Mouse (Mus musculus): ENCODE measurements around the gene Rbbp9. TPM values are rescaled to one million over a fixed set of nuclear protein-coding genes. Genes with fewer than 3 reads are reported as not detected.
"Not testable (repeated sequence)": the region's sequence is repeated elsewhere in the genome, so short reads cannot be mapped to it uniquely, and the experiment has no call there.

The Rbbp9 gene
- 2.9 and 3.1 TPM in 2 replicates for polyA plus RNA-seq (2012; rRNA removed)

- peaks cover 3% of the 10 kb centered on the region for H3K4me1 ChIP-seq (ENCODE audit: control insufficient read depth, insufficient read depth, low read length)
- TF ChIP-seq CTCF (IDR thresholded peaks at IDR 0.05; ENCODE audit: control insufficient read depth, insufficient read depth, insufficient replicate concordance, low read depth, low read length) (no peak), POLR2A (IDR thresholded peaks at IDR 0.05; ENCODE audit: control insufficient read depth, low read depth, low read length) (peak; percentile 62; the same call in 1 of the 2 replicates)
- H3K27me3 ChIP-seq (ENCODE audit: control insufficient read depth, insufficient read depth, low read length) = no peaks in the 10 kb centered on the region
- H3K4me3 ChIP-seq (ENCODE audit: control insufficient read depth, low read depth, low read length) = peak within 1 kb of the TSS; percentile 99
- no peaks in the 10 kb centered on the region for H3K36me3 ChIP-seq (ENCODE audit: control insufficient read depth, insufficient read depth, low read length)
- H3K27ac ChIP-seq (ENCODE audit: control insufficient read depth, insufficient read depth, low read depth, low read length) = peak within 1 kb of the TSS; percentile 84
These were observed at the start of gene Rbbp9 for GRCm38 (mm10) chr2:144550529-144550928. Gene Rbbp9, minus strand, starts transcription at chr2:144550869.

DNA sequence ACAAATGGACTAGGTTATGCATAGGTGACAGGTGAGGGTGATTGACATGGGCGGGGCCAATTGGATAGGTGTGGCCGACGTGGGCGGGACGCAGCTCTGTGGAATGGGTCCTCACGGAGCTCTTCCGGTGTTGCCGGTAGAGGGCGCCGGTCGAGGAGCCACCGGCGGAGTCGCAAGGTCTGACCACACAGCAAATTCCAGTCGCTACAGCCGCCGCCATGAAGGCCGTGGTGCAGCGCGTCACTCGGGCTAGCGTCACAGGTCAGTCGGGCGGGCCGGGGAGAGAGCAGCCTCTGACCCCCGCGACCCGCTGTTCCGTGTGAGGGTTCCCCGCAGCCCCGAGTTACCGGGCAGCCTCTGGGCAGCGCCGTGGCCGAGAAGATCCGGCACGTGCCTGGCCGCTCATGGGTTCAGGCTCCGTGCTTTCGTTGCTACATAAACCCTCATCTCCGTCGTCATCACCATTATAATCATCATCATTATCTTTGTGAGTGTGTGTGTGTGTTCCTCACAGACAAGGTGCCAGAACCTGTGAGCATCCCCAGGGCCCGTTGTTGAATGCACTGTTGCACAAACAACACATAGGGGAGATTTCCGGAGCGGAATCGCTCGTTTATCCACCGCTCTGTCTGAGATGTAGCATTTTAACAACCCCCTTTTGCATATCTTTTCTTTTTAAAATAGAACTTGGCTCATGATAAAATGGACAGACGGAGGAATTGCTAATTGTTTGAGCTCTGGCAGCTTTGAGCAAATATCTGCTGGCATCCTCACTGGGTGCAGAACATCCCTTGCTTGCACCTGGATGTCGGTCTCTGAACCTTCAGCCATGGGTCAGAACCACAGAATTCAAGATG lies 49.4 kb upstream of the Rbbp9 start, which contains the start of gene Dtd1:
Gene Dtd1, plus strand, starts transcription at position 67 of the 857 bp plus-strand sequence.
- Histone ChIP-seq H3K27me3 (ENCODE audit: control insufficient read depth, insufficient read depth, low read length) (no peaks in the 10 kb centered on the region), H3K27ac (ENCODE audit: control insufficient read depth, insufficient read depth, low read depth, low read length) (peak within 1 kb of the TSS; percentile 86), H3K36me3 (ENCODE audit: control insufficient read depth, insufficient read depth, low read length) (no peaks in the 10 kb centered on the region), H3K4me1 (ENCODE audit: control insufficient read depth, insufficient read depth, low read length) (peaks cover 4% of the 10 kb centered on the region), H3K4me3 (ENCODE audit: control insufficient read depth, low read depth, low read length) (peak within 1 kb of the TSS; percentile 98)
- TF ChIP-seq POLR2A (IDR thresholded peaks at IDR 0.05; ENCODE audit: control insufficient read depth, low read depth, low read length) = peak; percentile 70
- TF ChIP-seq CTCF (IDR thresholded peaks at IDR 0.05; ENCODE audit: control insufficient read depth, insufficient read depth, insufficient replicate concordance, low read depth, low read length) = peak; percentile 62; the same call in 1 of the 2 replicates

GRCm38 (mm10) chr2:144598006-144598405 lies 47.3 kb upstream of the Rbbp9 start:
- TF ChIP-seq POLR2A (IDR thresholded peaks at IDR 0.05; ENCODE audit: control insufficient read depth, low read depth, low read length) (no peak), CTCF (IDR thresholded peaks at IDR 0.05; ENCODE audit: control insufficient read depth, insufficient read depth, insufficient replicate concordance, low read depth, low read length) (no peak)
- no peak overlapping the region for H3K4me3 ChIP-seq (ENCODE audit: control insufficient read depth, low read depth, low read length)
- no peaks in the 10 kb centered on the region for H3K36me3 ChIP-seq (ENCODE audit: control insufficient read depth, insufficient read depth, low read length)
- no peak overlapping the region for H3K27ac ChIP-seq (ENCODE audit: control insufficient read depth, insufficient read depth, low read depth, low read length)
- peaks cover 4% of the 10 kb centered on the region for H3K4me1 ChIP-seq (ENCODE audit: control insufficient read depth, insufficient read depth, low read length)
- no peaks in the 10 kb centered on the region for H3K27me3 ChIP-seq (ENCODE audit: control insufficient read depth, insufficient read depth, low read length)

GRCm38 (mm10) chr2:144593951-144594651 lies 43.4 kb upstream of the Rbbp9 start, which contains the start of gene Smim26:
Gene Smim26, plus strand, starts transcription at chr2:144594054.
- TF ChIP-seq CTCF (IDR thresholded peaks at IDR 0.05; ENCODE audit: control insufficient read depth, insufficient read depth, insufficient replicate concordance, low read depth, low read length) (no peak), POLR2A (IDR thresholded peaks at IDR 0.05; ENCODE audit: control insufficient read depth, low read depth, low read length) (peak; percentile 43; the same call in 1 of the 2 replicates)
- Histone ChIP-seq H3K4me3 (ENCODE audit: control insufficient read depth, low read depth, low read length) (peak within 1 kb of the TSS; percentile 77), H3K36me3 (ENCODE audit: control insufficient read depth, insufficient read depth, low read length) (no peaks in the 10 kb centered on the region; the same call in 1 of the 2 replicates), H3K4me1 (ENCODE audit: control insufficient read depth, insufficient read depth, low read length) (no peaks in the 10 kb centered on the region), H3K27me3 (ENCODE audit: control insufficient read depth, insufficient read depth, low read length) (no peaks in the 10 kb centered on the region), H3K27ac (ENCODE audit: control insufficient read depth, insufficient read depth, low read depth, low read length) (no peak within 1 kb of the TSS)

DNA sequence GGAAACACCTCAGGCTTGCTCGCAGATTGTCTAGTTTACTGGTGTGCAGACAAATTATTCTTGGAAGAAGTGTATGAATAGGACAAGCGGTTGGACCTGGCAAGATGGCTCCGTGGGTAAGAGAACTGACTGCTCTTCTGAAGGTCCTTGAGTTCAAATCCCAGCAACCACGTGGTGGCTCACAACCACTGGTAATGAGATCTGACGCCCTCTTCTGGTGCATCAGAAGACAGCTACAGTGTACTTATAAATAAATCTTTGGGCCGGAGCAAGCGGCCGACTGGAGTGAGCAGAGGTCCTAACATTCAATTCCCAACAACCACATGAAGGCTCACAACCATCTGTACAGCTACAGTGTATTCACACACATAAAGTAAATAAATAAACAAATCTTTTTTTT lies 42.4 kb upstream of the Rbbp9 start:
- H3K4me1 ChIP-seq (ENCODE audit: control insufficient read depth, insufficient read depth, low read length); H3K27me3 ChIP-seq (ENCODE audit: control insufficient read depth, insufficient read depth, low read length); H3K36me3 ChIP-seq (ENCODE audit: control insufficient read depth, insufficient read depth, low read length); H3K4me3 ChIP-seq (ENCODE audit: control insufficient read depth, low read depth, low read length); H3K27ac ChIP-seq (ENCODE audit: control insufficient read depth, insufficient read depth, low read depth, low read length): not testable (repeated sequence)

GRCm38 (mm10) chr2:144588723-144589122 lies 38.1 kb upstream of the Rbbp9 start:
- Histone ChIP-seq H3K27me3 (ENCODE audit: control insufficient read depth, insufficient read depth, low read length) (no peaks in the 10 kb centered on the region), H3K36me3 (ENCODE audit: control insufficient read depth, insufficient read depth, low read length) (peaks cover 3% of the 10 kb centered on the region), H3K4me3 (ENCODE audit: control insufficient read depth, low read depth, low read length) (no peak overlapping the region), H3K4me1 (ENCODE audit: control insufficient read depth, insufficient read depth, low read length) (no peaks in the 10 kb centered on the region), H3K27ac (ENCODE audit: control insufficient read depth, insufficient read depth, low read depth, low read length) (no peak overlapping the region)
- TF ChIP-seq POLR2A (IDR thresholded peaks at IDR 0.05; ENCODE audit: control insufficient read depth, low read depth, low read length) (no peak), CTCF (IDR thresholded peaks at IDR 0.05; ENCODE audit: control insufficient read depth, insufficient read depth, insufficient replicate concordance, low read depth, low read length) (peak; percentile 44; the same call in 1 of the 2 replicates)

All from testis, adult 2 months (tissue).